Mouse (Mus musculus): Measurements from ENCODE around the gene Neb.
A peak's percentile ranks its signal among the peaks of the same experiment; 100 is the strongest.

Gene Neb

DNA sequence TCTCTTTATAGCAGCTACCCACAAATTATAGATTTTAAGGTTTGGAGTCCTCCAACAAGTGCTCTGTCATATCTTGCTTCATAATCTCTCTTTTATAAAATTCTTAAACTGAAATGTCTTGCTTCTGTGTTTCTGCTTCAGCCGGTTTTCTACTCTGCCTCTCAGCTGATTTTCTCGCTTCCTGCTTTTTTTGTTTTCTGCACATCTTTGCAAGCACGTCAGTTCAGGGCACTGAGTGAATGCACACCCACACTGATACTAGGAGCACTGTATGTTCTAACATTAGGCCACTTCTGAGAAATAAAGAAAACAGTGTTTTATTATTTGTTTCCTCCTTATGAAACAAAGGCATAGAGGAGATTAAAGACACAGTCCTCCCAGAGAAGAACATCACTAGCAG, 73.7 kb downstream of the Neb start:
- DNase-seq (ENCODE audit: low spot score): no peak

DNA sequence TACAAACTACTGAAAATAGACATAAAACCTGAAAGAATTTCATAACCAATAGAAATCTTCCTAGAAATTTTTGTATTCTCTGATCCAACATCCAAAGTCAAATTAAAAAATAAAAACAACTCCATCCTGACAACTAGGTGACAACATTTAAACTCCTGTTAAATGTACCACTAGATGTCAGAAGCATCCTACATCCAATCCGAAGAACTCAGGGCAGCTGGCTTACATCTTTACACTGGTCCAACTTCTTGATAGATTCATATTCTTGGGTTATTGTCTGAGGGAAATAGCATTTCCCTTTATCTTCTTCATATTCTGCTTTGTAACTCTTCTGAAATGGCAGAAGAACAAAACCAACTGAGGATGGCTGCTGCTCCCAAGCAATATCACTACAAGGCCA, 74.9 kb downstream of the Neb start:
- no peak for DNase-seq (ENCODE audit: low spot score)

DNA sequence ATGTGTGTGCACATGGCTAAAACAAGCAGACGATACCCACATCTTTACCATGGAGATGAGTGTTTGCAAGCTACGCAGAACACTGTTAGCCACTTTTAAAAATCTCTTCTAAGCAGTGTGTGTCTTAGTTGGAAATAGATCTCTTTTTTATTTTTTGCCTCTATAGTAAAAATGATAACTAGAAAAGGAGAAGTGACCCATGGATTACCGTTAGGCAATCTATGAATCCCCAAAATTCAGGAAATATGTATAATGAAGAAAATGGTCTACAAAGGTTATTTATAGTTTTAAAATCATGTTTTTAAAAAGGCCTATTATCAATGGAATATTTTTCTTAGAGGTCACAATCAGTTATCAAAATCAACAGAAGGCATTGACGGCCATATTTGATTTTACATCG, 80.3 kb downstream of the Neb start:
- DNase-seq (ENCODE audit: low spot score): no peak

DNA sequence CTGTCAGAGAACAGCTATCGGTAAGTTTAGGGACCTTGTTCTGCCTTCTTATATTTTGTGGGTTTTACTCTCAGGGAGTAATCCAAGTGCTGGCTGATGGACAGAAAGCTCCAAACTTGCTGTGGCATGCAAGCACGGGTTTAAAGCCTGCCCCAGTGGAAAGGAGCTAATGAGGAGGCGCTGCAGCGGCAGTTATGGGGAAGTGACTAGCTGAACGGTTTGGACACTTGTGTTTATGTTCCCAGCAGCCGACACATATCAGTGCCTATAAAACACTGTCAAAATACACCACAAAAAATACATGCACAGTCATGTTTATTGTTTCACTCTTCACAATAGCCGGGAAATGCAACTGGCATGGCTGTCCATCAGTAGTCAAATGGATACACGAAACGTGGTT, 81.5 kb downstream of the Neb start:
- no peak for DNase-seq (ENCODE audit: low spot score)

DNA sequence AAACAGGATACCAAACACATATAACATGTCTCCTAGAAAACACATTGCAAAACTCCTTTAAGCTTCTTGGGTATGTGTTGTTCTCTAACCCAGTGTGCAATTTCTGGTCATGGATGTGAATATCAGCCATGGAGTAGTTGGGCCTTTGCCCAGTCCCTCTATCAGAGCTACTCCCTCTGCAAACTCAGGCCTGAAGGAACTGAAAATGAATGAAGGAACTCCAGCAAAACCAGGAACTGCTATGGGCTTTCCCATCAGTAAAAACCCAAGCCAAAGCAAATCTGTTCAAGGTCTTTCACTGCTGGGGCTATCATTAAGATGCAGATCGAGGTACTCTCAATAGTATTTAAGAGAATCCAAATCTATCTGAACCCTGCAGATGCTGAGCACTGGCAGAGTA, 90.8 kb downstream of the Neb start:
- no peak for DNase-seq (ENCODE audit: low spot score)

DNA sequence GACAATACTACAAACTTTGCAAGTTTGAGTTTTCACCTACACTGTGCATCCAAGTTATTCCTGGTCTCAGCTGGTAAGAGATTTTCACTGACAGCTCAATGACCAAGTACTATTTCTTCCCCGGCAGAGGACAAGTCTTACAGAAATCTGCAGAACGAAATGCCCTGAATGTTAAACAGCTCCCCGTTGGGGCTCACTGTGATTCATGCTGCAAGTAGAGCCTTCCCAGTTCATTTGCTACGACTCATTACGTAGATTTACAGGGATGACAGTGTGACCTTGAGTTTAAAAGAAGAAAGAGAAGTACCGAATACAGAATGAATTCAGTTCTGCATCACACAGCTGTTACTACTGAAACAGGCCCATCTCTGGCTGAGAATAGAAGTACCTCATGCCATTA, 91.9 kb downstream of the Neb start:
- DNase-seq (ENCODE audit: low spot score): no peak

DNA sequence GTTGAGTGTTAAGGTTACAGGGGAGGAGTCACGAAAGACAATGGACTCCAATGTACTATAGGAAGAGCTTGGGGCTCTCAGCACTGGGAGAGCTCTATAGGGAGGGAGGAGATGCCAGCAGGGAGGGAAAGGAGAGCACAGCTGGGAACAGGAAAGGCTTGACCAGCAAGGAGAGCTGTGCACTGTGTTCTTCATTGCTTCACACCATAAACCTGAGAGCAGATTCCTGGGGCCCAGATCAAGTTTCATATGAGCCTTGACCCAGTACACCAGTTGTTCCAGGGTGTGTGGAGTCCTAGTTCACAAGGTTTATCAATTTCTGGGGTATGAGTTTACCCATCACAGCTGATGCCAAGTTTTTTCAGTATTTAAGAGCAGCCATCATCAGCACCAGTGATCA, 106.1 kb downstream of the Neb start:
- DNase-seq (ENCODE audit: low spot score): no peak

DNA sequence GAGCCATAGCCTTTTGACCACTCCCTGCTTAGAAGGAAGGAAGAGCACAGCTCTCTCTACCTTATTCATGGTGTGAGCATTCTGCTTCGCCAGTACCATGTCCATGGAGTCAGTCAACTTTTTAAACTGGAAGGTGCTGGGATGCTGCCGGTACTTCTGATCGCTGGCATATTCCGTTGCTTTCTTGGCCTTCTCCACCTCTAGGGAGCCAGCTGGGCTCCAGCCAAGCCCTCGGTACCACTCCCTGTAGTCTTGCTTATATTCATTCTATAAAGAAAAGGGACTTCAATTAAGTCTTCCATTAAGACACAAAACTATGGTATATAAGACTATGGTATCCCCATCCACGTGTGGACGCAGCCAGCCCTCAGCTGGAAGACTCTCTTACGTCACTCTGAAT, 107.4 kb downstream of the Neb start:
- DNase-seq (ENCODE audit: low spot score): no peak

DNA sequence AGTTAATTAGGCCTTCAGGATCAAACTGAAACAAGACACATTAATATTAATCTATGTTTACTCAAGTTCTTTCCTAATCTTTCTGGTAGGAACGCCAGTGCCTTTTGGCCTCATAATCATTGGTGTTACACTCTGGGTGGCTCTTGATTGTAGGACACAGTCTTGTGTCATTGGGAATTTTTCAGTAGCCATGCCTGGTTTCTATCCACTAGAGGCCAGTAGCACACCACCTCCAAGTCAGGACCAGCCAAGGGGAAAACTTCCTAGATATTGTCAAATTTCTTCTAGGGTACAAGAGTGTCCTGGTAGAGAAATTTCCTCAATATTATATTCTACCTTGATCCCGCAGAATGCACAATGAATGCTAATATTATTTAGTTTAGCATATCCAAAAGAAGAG, 116.1 kb downstream of the Neb start:
- DNase-seq (ENCODE audit: low spot score): peak; percentile 10

DNA sequence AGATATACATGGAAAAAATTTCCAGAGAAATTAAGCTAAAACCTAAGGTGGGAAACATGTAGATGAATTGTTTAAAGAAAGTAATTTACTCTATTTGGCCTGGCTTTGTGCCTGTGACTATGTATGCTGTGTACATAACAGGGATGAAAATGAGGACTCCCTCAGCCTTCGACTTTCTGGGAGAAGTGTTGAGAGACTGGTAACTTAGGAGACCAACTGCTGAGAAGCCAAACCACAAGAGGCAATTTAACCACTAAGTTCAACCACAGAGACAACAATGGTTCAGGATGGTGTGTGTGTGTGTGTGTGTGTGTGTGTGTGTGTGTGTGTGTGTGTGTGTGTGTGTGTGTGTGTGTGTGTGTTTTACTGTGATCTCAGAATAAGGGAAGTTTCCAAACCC, 126.2 kb downstream of the Neb start:
- DNase-seq (ENCODE audit: low spot score): no peak

DNA sequence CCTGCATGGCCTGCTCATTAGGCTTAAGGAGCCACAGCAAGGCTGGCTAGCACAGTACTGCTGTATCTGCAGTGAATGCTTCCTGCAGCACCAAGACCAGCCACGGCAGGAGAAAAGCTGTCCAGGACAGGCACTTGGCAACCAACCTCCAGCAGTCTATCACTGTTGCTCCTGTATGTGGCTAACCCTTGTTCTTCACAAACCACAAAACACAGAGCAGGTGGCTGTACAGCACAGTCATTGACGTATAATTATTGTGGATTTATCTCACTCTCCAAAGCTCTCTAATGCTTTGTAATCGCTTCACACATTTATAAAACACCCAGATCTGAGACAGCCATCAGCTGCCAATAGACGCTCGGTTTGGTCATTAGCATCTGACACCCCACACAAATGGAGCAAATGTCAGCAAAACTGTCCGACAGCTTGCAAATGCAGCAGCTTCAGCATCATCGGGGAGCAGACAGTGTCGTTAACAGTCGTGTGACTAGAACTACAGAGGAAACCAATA, 129.9 kb downstream of the Neb start:
- no peak for DNase-seq (ENCODE audit: low spot score)

DNA sequence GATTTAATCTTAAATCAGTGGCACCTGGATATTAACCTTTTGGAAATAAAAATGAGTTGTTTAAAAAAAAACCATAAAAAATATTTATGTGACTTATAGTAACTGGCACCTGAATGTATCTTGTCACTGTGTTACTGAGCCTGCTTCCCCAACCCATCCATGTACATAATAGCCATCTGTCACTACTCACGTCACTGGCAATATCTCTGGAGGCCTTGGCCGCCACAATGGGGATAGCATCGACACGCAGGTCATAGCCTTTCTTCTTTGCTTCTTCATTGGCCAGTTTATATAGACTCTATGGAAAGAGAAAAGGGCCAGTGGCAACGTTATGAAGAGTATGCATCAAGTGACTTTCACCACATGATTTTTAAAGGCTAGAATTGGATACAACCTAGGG, 133.2 kb downstream of the Neb start:
- DNase-seq (ENCODE audit: low spot score): no peak

DNA sequence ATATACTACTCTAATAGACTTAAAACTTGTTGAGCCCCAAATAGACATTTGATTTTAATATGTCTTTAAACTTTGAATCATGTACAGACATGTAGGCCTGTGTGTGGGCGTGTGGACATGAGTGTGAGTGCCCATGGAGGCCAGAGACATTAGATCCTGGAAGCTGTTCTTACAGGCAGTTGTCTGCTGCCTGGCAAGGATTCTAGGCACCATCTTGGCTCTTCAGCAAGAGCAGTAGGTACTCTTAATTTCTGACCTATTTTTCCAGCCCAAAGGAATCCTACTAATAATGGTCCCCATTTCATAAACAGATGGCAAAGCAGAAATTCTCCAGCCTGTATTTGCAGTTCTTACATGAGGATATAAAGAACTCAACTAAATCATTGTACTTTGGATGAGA, 135.6 kb downstream of the Neb start:
- no peak for DNase-seq (ENCODE audit: low spot score)

DNA sequence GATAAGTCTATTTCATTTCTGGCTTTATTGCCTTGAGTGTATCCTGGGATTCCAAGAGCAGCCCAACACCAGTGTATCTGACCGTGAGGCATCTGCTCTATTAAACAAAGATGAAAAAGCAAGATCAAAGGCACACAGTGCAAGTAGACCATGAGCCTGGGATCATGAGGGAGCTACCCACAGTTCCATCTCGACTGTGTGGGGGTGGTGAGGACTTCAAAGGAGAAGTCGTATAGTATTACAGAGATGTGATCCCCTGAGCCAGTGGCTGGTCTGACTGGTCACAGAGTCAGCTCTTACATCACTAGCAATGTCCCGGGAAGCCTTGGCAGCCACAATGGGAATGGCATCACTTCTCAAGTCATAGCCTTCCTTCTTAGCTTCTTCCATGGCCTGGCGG, 140.4 kb downstream of the Neb start:
- no peak for DNase-seq (ENCODE audit: low spot score)

DNA sequence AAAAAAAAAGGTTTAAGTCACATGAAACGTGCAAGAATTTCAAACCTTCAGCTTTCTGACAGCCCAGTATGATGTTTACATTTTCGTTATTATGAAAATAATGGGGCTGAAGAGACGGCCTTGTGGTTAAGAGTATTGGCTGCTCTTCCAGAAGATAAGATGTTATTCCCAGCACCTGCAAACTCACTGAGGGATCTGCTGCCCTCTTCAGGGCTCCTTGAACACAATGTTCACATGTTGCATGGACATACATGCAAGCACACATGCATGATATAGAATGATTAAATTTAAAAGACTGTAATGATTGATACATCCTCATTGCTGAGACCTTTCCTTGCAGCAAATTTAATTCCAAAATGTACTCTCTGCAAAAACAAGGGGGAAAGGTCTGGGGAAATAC, 150.7 kb downstream of the Neb start:
- no peak for DNase-seq (ENCODE audit: low spot score)

DNA sequence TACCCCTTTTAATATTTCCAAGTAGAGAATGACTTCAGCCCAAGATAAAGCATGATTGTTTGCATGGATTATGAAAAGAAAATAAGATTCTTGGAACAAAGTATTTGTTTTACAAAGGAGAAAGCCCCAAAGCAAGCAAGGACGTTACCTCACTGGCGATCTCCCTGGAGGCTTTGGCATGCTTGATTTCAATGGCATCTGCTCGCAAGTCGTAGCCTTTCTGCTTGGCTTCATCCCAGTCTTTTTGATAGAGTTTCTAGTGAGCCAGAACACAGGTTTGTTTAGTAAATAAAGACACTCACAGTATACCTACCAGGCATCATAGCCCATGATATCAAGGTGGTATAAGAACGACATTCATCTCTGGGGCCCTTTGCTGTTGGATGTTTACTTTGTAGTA, 153.9 kb downstream of the Neb start:
- no peak for DNase-seq (ENCODE audit: low spot score)

DNA sequence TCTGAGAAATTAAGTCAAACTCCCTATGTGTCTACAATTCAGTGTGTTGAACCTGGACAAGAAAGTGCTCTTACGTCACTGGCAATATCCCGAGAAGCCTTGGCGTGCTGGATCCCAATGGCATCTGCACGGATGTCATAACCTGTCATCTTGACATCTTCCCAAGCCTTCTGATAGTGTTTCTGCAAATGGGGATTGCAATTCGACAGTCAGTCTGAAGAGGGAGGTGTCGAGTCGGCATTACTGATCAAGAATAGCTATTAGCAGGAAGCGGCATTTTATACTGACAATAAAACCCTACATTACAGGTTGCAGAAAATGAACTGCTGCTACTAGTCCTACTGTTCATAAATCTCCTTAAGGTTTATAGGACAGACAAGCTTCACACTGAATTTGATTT, 158.2 kb downstream of the Neb start:
- DNase-seq (ENCODE audit: low spot score): no peak

DNA sequence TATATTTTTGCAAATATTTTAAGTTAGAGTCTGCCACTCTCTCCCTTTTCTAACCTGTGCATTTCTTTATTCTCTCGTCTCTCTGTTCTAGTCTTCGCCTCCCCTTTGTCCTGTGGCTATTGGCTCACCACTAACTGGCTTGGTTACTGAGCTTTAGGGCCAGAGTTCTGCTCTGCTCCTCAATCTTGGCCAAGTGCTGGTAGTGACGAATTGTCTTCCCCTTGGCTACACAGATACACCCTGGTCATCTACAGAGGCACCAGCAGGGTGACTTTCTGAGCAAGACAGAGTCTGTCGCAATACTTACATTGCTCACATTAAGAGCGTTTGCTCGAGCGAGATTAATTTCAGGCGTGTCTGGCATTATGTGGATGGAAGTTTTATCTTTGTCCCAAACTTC, 162.3 kb downstream of the Neb start:
- no peak for DNase-seq (ENCODE audit: low spot score)

DNA sequence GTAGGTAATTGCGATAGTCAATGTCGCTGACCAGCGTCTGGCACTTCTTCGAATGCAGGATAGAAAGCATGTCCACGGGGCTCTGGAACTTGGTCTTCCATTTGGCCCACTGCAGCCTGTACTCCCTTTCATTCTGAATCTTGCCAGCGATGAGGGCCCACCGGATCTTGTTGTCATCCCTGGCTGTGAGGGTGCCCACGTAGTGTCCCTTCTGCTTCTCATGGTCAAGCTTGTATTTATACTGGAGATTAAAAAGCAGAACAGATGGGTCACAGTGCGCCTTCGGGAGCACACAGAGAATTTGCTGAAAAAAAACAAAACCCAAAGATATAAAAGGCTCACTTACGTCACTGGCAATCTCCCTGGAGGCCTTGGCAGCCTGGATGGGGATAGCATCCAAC, 165.7 kb downstream of the Neb start:
- DNase-seq (ENCODE audit: low spot score): no peak

DNA sequence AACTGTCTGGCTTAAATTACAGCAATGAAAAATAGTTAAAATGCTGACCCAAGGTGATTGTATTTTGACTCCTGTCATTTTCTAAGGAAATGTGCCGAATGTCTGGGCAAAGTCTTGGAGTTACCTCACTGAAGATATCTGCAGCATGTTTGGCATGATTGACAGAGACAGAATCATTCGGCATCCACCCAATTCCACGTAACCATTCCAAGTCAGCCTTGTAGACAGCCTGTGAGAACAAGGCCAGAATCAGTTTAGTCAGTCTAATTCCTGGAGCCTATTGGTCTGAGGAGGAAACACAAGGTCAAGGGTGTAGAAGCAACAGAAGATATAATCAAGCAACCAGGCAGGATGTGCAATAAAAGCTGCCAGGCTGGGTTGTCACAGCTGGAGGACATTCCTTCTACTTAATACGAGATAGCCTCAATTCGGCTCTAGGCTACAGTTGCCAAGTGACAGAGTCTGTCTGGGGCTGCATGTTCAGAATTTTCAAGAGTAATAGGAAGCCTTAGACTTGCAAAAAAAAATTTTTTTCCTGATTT, 166.8 kb downstream of the Neb start:
- no peak for DNase-seq (ENCODE audit: low spot score)

DNA sequence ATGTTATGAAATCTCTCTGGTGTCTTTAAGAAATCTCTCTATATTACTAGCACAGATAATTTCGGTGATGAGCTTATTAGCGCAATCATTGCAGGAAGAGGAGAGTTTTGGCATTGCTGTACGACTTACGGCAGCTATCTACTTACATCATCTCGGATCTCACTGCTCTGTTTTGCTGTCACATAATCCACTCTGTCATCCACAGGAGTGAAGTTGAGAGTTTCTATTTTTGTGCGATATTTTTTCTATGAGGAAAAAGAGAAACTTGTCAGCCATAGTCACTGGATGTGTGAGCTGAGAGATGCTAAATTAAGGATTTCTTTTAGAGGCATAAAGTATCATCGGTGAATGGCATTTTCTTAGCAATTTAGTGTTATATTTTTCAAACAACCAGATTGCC, 167.6 kb downstream of the Neb start:
- DNase-seq (ENCODE audit: low spot score): no peak

DNA sequence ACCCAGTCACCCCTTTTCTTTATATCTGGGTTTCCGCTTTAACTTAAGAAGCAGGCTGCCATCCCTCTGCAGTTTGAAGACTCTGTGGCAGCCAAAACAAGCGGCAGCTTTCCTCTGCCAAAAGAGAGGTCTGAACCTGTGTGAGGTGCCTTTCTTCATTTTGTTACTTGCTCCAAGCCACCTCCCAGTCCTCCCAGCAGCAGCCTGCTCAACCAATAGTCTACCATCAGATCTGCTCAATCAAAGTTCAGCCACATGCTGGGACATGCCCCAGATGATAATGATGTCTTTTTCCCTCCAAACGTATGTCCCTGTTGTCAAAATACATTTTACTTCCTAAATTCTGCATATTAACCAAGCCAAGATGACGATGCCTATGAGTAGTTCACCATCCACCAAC, 173.3 kb downstream of the Neb start:
- DNase-seq (ENCODE audit: low spot score): no peak

DNA sequence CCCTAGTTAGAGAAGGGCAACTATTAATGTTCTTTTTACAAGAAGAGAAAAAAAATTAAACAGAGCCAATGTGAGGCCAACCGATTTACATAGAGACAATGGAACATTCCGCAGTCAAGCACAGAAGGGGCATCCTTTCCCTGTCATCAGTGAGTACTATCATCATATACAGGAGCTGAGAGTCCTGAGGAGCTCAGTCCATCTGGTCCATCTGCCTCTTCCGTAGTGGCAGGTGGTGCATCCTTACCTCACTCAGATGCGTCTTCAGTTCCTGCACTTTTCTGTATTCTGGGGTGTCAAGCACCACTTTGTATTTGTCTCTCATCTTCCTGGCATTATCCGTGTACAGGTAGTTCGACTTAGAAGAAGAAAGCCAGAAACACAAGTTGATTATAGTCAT, 184.6 kb downstream of the Neb start:
- no peak for DNase-seq (ENCODE audit: low spot score)

DNA sequence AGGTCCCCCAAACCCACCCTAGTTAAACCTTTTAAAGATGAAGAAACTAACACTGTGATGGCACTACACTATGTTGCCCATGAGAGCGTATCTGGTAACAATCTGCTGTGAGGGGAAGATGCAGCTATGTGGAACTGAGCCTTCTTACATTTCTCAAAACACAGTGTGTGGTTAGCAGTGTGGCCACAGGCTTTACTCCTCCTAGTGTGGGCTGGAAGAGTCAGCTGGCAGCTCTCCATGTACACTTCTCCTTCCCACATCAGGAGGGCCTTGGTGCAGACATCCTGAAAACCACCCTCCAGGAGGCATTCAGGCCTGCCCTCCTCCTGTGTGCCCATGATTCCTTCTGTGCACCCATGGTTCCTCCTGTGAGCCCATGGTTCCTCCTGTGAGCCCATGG, 198.6 kb downstream of the Neb start:
- DNase-seq (ENCODE audit: low spot score): no peak

DNA sequence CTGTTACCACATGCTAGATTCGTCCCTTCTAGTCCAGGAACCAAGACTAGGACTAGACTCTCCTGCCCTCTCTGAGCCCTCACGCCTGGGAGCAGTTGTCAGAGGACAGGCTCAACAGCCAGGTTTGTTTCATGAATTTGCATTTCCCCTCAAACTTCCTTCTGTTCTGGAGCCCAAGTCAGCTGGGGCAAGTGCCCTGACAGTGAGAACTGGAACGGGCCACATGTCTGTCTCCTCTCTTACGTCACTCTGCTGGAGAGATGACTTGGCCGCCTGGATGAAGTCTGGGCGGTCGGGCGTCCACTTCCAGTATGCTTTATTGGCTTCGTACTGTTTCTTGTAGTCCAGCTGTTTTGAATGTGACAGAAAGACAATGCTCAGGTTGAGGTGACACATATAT, 200.5 kb downstream of the Neb start:
- DNase-seq (ENCODE audit: low spot score): no peak
